Mouse (Mus musculus): Measurements from ENCODE around the gene Klk1b1. TPM values are rescaled to one million over a fixed set of nuclear protein-coding genes. Genes with fewer than 3 reads are reported as not detected.

The Klk1b1 gene
- not detected for polyA plus RNA-seq (2014; fragmentation: Illumina TruSeq; extraction: RNeasy Lipid Tissue Mini Kit (QIAGEN cat#74804); ENCODE audit: low read depth, low replicate concordance)

GRCm38 (mm10) chr7:43966451-43966850 lies at the start of gene Klk1b1:
Klk1b1 (plus strand) TSS chr7:43966751.

GRCm38 (mm10) chr7:43933440-43933839 lies 33.1 kb upstream of the Klk1b1 start, which contains the start of gene Klk15:
Klk15 (plus strand) TSS chr7:43933740.

GRCm38 (mm10) chr7:43950364-43950763 lies 16.2 kb upstream of the Klk1b1 start, which contains the start of gene Klk1b8:
Klk1b8 (plus strand) TSS chr7:43950664.

GRCm38 (mm10) chr7:43975761-43976160 lies 9.2 kb downstream of the Klk1b1 start, which contains the start of gene Klk1b9:
Klk1b9 (plus strand) TSS chr7:43976061.

GRCm38 (mm10) chr7:43995577-43995976 lies 29.0 kb downstream of the Klk1b1 start, which contains the start of gene Klk1b11:
Klk1b11 (plus strand) TSS chr7:43995877.

GRCm38 (mm10) chr7:44011868-44012267 lies 45.3 kb downstream of the Klk1b1 start, which contains the start of gene Klk1b26:
Klk1b26 (plus strand) TSS chr7:44012168.

Other genes with a start within 250 kb of the Klk1b1 start
- not detected for gene Klk12, start 197.9 kb upstream of the Klk1b1 start, polyA plus RNA-seq (2014; fragmentation: Illumina TruSeq; extraction: RNeasy Lipid Tissue Mini Kit (QIAGEN cat#74804); ENCODE audit: low read depth, low replicate concordance)
- gene Klk11, start 192.1 kb upstream of the Klk1b1 start, polyA plus RNA-seq (2014; fragmentation: Illumina TruSeq; extraction: RNeasy Lipid Tissue Mini Kit (QIAGEN cat#74804); ENCODE audit: low read depth, low replicate concordance) = not detected
- gene Klk10, start 185.7 kb upstream of the Klk1b1 start, polyA plus RNA-seq (2014; fragmentation: Illumina TruSeq; extraction: RNeasy Lipid Tissue Mini Kit (QIAGEN cat#74804); ENCODE audit: low read depth, low replicate concordance) = not detected
- gene Klk9, start 174.9 kb upstream of the Klk1b1 start, polyA plus RNA-seq (2014; fragmentation: Illumina TruSeq; extraction: RNeasy Lipid Tissue Mini Kit (QIAGEN cat#74804); ENCODE audit: low read depth, low replicate concordance) = not detected
- gene Klk8, start 169.2 kb upstream of the Klk1b1 start, polyA plus RNA-seq (2014; fragmentation: Illumina TruSeq; extraction: RNeasy Lipid Tissue Mini Kit (QIAGEN cat#74804); ENCODE audit: low read depth, low replicate concordance) = not detected
- not detected for gene Klk7, start 155.5 kb upstream of the Klk1b1 start, polyA plus RNA-seq (2014; fragmentation: Illumina TruSeq; extraction: RNeasy Lipid Tissue Mini Kit (QIAGEN cat#74804); ENCODE audit: low read depth, low replicate concordance)
- gene Klk6, start 142.3 kb upstream of the Klk1b1 start, polyA plus RNA-seq (2014; fragmentation: Illumina TruSeq; extraction: RNeasy Lipid Tissue Mini Kit (QIAGEN cat#74804); ENCODE audit: low read depth, low replicate concordance) = not detected
- not detected for gene Klk5, start 124.8 kb upstream of the Klk1b1 start, polyA plus RNA-seq (2014; fragmentation: Illumina TruSeq; extraction: RNeasy Lipid Tissue Mini Kit (QIAGEN cat#74804); ENCODE audit: low read depth, low replicate concordance)
- gene Klk4, start 85.6 kb upstream of the Klk1b1 start, polyA plus RNA-seq (2014; fragmentation: Illumina TruSeq; extraction: RNeasy Lipid Tissue Mini Kit (QIAGEN cat#74804); ENCODE audit: low read depth, low replicate concordance) = not detected
- gene Klk15, start 33.0 kb upstream of the Klk1b1 start, polyA plus RNA-seq (2014; fragmentation: Illumina TruSeq; extraction: RNeasy Lipid Tissue Mini Kit (QIAGEN cat#74804); ENCODE audit: low read depth, low replicate concordance) = not detected
- not detected for gene Klk1b8, start 16.1 kb upstream of the Klk1b1 start, polyA plus RNA-seq (2014; fragmentation: Illumina TruSeq; extraction: RNeasy Lipid Tissue Mini Kit (QIAGEN cat#74804); ENCODE audit: low read depth, low replicate concordance)
- gene Klk1b9, start 9.3 kb downstream of the Klk1b1 start, polyA plus RNA-seq (2014; fragmentation: Illumina TruSeq; extraction: RNeasy Lipid Tissue Mini Kit (QIAGEN cat#74804); ENCODE audit: low read depth, low replicate concordance) = not detected
- gene Klk1b11, start 29.1 kb downstream of the Klk1b1 start, polyA plus RNA-seq (2014; fragmentation: Illumina TruSeq; extraction: RNeasy Lipid Tissue Mini Kit (QIAGEN cat#74804); ENCODE audit: low read depth, low replicate concordance) = not detected
- gene Klk1b26, start 45.4 kb downstream of the Klk1b1 start, polyA plus RNA-seq (2014; fragmentation: Illumina TruSeq; extraction: RNeasy Lipid Tissue Mini Kit (QIAGEN cat#74804); ENCODE audit: low read depth, low replicate concordance) = not detected
- not detected for gene Klk1b27, start 85.5 kb downstream of the Klk1b1 start, polyA plus RNA-seq (2014; fragmentation: Illumina TruSeq; extraction: RNeasy Lipid Tissue Mini Kit (QIAGEN cat#74804); ENCODE audit: low read depth, low replicate concordance)
- gene Klk1b21, start 135.6 kb downstream of the Klk1b1 start, polyA plus RNA-seq (2014; fragmentation: Illumina TruSeq; extraction: RNeasy Lipid Tissue Mini Kit (QIAGEN cat#74804); ENCODE audit: low read depth, low replicate concordance) = not detected
- gene Klk1b22, start 145.9 kb downstream of the Klk1b1 start, polyA plus RNA-seq (2014; fragmentation: Illumina TruSeq; extraction: RNeasy Lipid Tissue Mini Kit (QIAGEN cat#74804); ENCODE audit: low read depth, low replicate concordance) = not detected
- gene Klk1b16, start 170.0 kb downstream of the Klk1b1 start, polyA plus RNA-seq (2014; fragmentation: Illumina TruSeq; extraction: RNeasy Lipid Tissue Mini Kit (QIAGEN cat#74804); ENCODE audit: low read depth, low replicate concordance) = not detected
- gene Klk1b24, start 221.5 kb downstream of the Klk1b1 start, polyA plus RNA-seq (2014; fragmentation: Illumina TruSeq; extraction: RNeasy Lipid Tissue Mini Kit (QIAGEN cat#74804); ENCODE audit: low read depth, low replicate concordance) = not detected
- gene Klk1b3, start 231.4 kb downstream of the Klk1b1 start, polyA plus RNA-seq (2014; fragmentation: Illumina TruSeq; extraction: RNeasy Lipid Tissue Mini Kit (QIAGEN cat#74804); ENCODE audit: low read depth, low replicate concordance) = not detected
- 0.69 TPM for gene Klk1b4, start 240.7 kb downstream of the Klk1b1 start, polyA plus RNA-seq (2014; fragmentation: Illumina TruSeq; extraction: RNeasy Lipid Tissue Mini Kit (QIAGEN cat#74804); ENCODE audit: low read depth, low replicate concordance)
- gene Klk1b5, start 249.2 kb downstream of the Klk1b1 start, polyA plus RNA-seq (2014; fragmentation: Illumina TruSeq; extraction: RNeasy Lipid Tissue Mini Kit (QIAGEN cat#74804); ENCODE audit: low read depth, low replicate concordance) = not detected